Mouse (Mus musculus) bone marrow, adult 2 months (tissue): ENCODE results near the gene Hoxa9.

ENCODE experiments used
- CTCF ChIP-seq: fragments of 200-500 bp; IDR thresholded peaks from 2 replicates; pipeline ENCODE4 v1.5.1; 2011; ENCODE audit warnings: low read length, control low read depth; ENCODE audit not compliant: control insufficient read depth, insufficient read depth
- POLR2A ChIP-seq: fragments of 200-500 bp; IDR thresholded peaks from 2 replicates; pipeline ENCODE4 v1.6.1; 2011; ENCODE audit warnings: low read depth, mild to moderate bottlenecking, control low read depth, low read length, borderline replicate concordance; ENCODE audit not compliant: control insufficient read depth

- TF ChIP-seq CTCF (no peak), POLR2A (no peak)
Observed at GRCm38 (mm10) chr6:52207684-52207976, 23.3 kb downstream of the Hoxa9 start.
